Mouse (Mus musculus): ENCODE results near the gene Prl3d2.
"Not testable (repeated sequence)": the region's sequence is repeated elsewhere in the genome, so short reads cannot be mapped to it uniquely, and the experiment has no call there.

Gene Prl3d2

GRCm38 (mm10) chr13:27121398-27121797 lies at the start of gene Prl3d2:
Gene Prl3d2 (plus strand): TSS chr13:27121698.
- in situ Hi-C loops (cut with MboI; ENCODE audit: low pct_unique_long_range_greater_than_20kb in 1 of 2, low sequenced_read_pairs in 2 of 2, unreplicated experiment in 1 of 2), result not testable (repeated sequence)

- in situ Hi-C loops (cut with MboI; ENCODE audit: low pct_unique_long_range_greater_than_20kb in 1 of 2, low sequenced_read_pairs in 2 of 2, unreplicated experiment in 1 of 2), result not testable (repeated sequence)
Observed at GRCm38 (mm10) chr13:27093890-27094289, 27.6 kb upstream of the Prl3d2 start, which contains the start of gene Prl3d1. Gene Prl3d1 (plus strand): TSS chr13:27094190.

GRCm38 (mm10) chr13:27148264-27148663 lies 26.8 kb downstream of the Prl3d2 start:
- in situ Hi-C loops (cut with MboI; ENCODE audit: low pct_unique_long_range_greater_than_20kb in 1 of 2, low sequenced_read_pairs in 2 of 2, unreplicated experiment in 1 of 2), result no loop called here

- in situ Hi-C loops (cut with MboI; ENCODE audit: low pct_unique_long_range_greater_than_20kb in 1 of 2, low sequenced_read_pairs in 2 of 2, unreplicated experiment in 1 of 2), result not testable (repeated sequence)
Observed at GRCm38 (mm10) chr13:27156490-27156889, 35.0 kb downstream of the Prl3d2 start, which contains the start of gene Prl3d3. Gene Prl3d3 (plus strand): TSS chr13:27156790.
